Mouse (Mus musculus): ENCODE data around the gene Mrpl38.

Gene Mrpl38

DNA sequence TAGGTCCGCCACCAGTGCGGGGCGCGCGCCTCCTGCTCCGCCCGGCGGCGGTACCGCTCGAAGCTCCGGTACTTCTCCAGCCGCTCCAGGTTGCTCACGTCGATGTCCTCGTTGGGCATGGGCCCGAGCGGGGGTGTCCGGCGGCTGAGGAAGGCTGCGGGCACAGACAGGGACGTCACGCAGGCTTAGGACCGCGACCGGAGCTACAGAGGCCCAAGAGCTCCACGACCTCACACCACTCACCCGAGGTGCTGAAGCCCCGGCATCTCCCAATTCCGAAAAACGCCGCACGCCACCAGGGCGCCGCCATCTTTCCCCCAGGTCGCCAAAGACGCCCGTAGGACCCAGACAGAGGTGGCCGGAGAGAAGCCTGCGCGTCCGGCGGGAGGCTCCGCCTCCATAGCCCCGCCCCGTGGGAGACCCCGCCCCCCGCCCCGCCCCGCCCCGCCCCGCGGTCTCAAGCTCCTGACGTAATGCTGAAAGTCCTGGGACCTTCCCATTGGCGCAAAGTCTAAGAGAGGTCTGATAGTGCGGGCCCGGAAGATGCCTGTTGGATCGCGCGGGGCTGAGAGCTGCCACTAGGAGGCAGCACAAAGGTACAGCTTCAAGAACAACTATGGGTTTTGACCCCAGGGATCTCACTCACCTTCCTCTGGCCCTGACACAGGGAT lies at the start of gene Mrpl38:
Gene Mrpl38, minus strand, starts transcription at position 401 of the 671 bp plus-strand sequence.
- DNase-seq (ENCODE audit: low read depth, low spot score): peak; percentile 99

DNA sequence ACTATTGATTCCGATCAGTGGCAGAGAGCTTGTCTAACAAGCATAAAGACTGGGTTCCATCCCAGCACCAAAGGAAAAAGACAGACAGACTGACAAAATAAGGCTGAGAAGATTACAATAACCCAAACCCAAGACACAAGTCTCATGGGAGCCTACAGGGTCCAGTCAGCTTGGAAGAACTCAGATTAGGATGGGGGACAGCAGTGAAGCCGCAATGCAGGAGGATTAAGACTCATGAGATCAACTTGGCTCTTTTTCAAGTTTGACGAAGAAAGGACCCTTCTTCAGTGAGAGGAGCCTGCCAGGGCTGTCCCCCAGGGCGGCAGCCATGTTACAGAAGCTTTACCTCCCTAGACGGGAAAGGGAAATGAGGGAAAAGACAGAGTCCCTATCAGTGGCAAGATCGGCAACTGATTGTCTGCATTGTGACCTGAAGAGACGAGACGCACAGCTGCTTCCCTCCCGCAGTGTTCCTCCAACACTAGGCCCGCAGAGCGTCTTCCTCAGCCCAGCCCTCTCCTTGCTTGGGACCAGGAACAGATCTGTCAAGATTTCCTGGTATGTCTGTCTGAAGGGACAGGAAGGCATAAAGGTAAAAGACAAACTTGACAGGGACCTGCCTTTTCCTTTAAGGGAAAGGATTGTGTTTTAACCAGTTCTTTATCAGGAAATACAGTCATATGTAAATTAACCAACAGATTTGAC lies 48.7 kb upstream of the Mrpl38 start:
- DNase-seq (ENCODE audit: low read depth, low spot score): peak; percentile 84

DNA sequence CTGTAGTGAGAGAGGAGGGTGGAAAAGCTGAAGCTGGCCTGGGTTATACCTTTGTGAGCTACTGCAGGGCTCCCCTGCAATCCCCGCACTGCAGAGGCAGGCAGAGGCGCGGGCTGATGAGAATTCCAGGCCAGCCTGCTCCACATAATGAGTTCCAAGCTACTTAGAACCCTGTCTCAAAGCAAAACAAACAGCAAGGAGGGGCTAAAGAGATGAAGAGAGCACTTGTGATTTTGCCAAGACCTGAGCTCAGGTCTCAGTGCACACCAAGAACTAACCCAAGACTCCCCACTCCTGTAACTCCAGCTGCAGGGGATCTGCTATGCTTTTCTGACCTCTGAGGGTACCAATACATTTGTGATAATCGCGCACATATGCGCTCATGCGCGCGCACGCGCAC lies 47.7 kb upstream of the Mrpl38 start:
- no peak for DNase-seq (ENCODE audit: low read depth, low spot score)

DNA sequence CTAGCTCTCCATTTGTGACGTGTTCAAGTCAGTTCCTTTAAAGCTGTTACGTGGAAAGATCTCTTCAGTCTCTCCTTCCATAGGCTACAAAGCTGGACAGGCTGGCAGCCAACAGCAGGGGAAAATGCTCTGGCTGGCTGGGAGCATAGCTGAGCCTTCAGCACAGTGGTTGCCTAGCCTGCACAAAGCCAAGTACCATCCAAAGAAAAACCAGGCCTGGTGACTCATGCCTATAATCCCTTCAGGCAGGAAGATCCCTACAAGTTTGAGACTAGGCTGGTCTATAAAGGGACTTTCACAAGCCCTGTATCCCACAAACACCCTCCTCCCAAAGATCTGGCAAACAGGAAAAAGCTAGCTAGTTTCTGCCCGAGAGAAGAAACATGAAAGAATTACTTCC lies 47.2 kb upstream of the Mrpl38 start:
- no peak for DNase-seq (ENCODE audit: low read depth, low spot score)

DNA sequence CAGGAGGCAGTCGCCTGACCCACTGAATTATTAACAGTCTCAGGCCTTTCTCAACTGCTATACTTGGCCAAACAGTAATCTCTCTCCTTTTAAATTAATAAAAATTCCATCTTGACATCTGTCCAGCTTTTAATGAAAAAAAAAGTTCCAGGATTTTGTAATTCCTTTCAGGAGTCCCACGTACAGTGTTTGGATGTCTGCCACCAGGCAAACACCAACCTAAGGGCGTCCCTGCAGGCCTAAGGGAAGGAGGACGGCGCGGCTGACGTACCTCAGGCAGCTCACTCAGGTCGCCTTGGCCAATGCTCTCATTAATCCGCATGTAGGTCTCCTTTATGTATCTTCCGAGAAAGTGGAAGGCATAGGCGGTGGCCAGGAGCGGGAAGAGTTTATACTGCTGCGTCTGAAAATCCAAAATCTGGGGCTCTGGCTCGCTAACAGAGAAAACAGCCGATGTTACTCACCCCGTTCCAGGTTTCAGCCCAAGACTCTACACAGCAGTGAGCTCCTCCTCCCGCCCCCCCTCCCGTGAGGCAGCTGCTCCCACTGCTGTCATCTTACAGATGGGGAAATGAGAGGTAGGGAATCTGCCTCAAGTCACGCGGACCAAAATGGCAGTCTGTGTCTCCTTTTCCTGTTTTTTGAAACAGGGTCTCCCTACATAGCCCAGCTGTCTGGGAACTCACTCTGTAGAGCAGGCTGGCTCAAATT lies 39.9 kb upstream of the Mrpl38 start:
- no peak for DNase-seq (ENCODE audit: low read depth, low spot score)

DNA sequence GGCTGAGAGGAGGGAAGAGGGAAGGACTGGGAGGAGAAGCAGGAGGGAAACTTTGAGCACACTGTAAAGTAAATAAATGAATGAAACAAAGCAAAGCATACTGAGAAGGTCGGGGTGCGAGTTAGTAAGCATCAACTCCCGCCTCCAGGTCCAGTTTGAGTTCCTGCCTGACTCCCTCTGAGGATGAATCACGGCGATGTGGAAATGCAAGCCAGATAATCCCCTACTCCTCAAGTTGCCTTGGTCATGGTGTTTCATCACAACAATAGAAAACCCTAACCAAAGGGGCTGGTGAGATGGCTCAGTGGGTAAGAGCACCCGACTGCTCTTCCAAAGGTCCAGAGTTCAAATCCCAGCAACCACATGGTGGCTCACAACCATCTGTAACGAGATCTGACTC lies 37.3 kb upstream of the Mrpl38 start:
- no peak for DNase-seq (ENCODE audit: low read depth, low spot score)

DNA sequence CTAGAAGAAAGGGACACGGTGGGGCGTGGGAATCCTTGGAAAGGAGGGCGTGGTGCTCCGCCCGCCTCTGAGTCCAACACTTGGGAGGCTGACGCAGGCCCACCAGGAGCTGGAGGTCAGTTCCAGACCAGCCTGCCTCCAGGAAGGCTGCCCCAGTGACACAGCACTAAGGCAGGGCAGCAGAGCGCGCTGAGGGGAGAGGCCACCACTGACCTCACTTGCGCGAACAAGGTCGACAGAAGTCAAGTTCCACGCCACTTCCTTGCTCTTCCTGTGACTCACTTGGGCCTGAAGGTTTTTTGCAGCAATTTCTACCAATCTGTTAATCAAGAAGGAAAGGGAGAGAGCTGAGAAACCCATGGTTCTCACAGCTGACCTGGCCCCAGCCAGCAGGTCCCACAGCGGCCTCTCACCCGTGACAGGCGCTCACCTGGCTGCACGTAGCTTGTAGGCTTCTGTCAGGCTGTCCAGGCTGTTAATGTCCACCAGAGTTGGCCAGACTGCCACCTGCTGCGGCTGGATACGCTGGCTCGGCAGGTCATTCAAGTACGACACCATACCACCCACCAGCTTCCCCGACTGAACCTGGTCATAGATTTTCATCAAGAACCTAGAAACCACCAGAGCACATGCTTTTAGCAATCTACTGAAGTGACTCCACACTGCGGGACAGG lies 36.2 kb upstream of the Mrpl38 start:
- no peak for DNase-seq (ENCODE audit: low read depth, low spot score)

DNA sequence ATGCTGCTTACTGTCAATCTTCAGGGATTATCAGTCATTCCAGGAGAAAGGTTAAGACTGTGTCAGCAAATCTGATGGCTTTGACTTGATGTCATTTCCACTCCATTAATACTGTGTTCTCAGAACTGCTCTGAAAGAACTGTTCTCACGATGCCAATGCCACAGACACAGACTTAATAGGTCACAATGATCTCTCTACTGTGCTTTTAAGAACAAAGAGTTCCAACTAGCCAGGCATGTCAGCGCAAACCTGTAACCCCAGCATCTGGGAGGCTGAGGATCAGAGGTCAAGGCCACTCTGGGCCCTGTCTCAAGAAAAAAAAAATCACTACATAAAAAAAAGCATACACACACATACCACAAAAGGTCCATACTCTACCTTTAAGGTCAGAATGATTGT lies 33.3 kb upstream of the Mrpl38 start:
- DNase-seq (ENCODE audit: low read depth, low spot score): no peak

DNA sequence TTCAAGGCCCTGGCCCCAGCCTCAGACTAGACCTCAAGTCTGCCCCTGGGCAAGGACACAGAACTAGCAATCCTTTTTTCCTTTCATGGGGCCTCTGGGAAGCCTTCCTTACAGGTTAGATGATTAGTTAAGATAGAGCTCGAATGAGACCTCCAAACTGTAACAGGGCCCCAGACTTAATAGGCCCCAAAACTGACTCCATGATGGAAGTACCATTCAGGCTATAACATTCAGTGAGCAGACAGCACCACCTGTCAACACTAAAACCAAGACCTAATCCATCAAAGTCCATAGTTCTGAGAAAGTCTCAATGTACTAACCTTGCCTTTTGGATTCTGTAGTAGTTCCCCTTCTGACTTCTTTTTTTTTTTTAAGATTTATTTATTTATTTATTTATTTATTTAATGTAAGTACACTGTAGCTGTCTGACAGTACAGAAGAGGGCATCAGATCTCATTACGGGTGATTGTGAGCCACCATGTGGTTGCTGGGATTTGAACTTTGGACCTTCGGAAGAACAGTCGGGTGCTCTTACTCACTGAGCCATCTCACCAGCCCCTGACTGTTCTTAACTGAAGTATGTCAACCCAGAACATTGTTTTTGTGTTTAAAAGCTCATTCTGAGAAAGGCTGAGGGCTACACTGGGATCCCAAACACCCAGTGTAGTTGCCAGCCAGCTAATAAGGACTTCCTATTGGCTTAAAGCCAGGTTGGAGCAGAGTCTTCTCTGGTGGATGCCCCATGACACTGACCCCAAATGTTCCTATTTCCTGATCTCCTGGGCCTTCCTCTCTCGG lies 31.5 kb upstream of the Mrpl38 start:
- no peak for DNase-seq (ENCODE audit: low read depth, low spot score)

DNA sequence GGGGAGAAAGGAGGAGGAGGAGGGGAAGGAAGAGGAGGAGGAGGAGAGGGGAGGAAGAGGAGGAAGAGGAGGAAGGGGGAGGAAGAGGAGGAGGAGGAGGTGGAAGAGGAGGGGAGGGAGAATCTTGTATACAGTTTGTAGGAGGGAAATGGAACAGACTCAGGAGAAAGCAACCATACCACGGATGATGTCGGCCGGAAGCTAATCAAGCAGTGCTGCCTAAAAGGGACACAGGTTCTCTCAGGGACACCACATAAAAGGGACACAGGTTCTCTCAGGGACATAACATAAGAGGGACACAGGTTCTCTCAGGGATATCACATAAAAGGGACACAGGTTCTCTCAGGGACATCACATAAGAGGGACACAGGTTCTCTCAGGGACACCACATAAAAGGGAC lies 30.5 kb upstream of the Mrpl38 start:
- no peak for DNase-seq (ENCODE audit: low read depth, low spot score)

DNA sequence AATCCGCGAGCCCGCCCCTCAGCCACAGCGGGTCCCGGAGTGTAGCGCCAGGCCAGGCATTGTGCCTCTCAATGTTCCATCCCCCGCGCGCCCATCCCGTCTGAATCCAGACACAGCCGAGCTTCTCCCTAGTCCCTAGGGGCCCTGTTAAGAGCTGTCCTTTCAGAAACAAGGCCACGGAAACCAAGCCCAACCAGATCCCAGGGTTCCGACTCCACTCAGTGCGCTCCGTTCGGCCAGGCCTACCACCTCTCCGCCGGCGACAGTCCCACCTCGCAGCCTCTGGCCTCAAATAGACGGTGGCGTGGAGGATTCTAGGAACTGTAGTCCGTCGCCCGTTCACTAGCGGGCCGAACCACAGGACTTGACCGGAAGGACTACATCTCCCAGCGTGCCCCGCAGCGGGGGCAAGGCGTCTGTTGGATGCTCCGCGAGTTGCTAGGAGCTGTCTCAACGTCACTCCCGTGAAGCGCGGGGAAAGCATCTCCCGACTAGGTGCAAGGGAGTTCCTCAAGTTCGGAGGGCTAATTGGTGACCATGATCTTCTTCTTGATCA lies 29.3 kb upstream of the Mrpl38 start, which contains the start of gene Fbf1:
Gene Fbf1, minus strand, starts transcription at position 283 of the 556 bp plus-strand sequence.
- DNase-seq (ENCODE audit: low read depth, low spot score): peak; percentile 98

DNA sequence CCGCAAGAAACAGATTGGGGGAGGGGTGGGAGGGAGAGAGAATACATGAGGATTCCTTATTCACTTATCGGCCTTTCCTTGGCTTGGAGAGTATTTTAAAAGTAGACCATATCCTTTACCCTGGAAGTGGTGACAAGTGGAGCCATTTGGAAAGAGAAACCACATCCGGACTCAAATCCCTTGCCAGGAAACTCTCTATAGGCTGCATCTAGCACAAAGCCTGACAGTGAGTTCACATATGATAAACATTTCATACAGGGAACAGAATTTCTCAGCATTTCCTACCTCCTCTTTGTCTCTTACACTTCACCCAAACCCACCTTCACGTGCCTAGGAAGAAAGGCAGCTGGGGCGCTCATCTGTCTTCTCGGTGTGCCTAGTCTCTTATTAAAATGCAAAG lies 28.6 kb upstream of the Mrpl38 start:
- no peak for DNase-seq (ENCODE audit: low read depth, low spot score)

DNA sequence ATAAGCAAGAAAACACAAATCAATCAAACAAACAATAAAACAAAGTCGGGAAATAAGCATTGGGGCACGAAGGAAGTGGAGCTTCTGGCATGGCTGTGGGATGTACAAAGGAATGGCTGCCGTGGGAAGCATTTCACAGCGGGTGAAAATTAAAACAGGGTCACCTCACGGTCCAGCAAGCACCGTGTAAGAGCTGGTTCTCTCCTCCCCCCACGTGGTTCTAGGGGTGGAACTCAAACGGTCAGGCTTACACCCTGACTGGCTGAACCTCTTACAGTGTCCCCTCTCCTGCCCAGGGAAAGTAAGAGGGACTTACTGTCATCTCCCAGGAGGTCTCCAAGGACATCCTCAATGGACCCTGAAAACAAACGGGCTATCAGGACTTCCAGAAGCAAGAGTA lies 24.3 kb upstream of the Mrpl38 start:
- DNase-seq (ENCODE audit: low read depth, low spot score): peak; percentile 39

DNA sequence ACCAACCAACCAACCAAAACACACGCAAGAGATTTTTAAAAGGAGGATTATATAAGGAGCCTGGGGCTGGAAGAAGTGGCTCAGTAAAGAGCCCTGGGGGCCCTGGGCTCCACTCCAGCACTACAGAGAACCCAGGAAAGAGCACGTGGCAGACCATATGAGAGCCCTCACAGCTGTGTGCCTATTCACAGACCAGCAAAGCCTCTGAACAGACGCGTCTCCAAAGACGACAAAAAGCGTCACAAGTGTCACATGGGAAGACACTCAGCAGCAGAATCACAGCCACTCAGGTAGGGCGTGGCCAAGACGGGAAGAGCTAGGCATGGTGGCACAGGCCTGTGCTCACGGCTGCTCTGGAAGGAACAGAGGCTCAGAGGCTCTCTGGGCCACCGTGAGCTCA lies 23.5 kb upstream of the Mrpl38 start:
- DNase-seq (ENCODE audit: low read depth, low spot score): no peak

DNA sequence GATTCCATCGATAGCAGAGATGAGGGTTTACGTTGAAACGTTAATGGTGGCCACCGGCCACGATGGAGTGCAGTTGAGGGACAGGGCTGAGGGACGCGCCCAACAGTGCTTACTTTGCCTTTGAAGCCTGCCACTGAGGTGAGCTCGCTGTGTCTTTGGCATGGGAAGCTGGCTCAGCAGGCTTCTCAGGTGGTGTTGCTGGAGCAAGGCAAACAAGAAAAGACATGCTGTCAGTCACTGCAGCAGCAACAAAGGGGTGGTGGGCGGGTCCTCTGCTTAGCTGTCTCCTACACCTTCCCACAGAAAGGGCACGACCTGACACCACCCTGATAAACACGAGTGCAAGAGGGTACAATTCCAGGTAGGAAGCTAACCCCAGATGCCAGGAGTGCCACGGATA lies 22.6 kb upstream of the Mrpl38 start:
- peak; percentile 32 for DNase-seq (ENCODE audit: low read depth, low spot score)

DNA sequence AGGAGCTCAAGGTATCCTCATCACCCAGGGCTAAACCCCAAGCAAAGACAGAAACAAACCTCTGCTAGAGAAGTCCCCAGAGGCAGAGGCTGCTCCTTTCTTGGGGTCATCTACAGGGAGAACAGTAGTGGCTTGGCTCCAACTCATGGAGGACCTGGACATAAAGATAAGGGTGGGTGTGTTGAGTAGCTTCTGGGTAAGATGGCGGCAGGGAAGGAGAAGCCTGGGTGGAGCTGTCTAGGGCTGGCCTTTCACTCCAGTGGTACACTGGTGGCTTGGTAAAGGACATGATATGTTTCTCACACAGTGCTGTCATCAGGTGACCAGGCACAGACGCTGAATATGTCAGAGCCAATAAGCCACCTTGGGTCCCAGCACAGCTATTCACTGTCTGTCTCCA lies 12.3 kb upstream of the Mrpl38 start:
- DNase-seq (ENCODE audit: low read depth, low spot score): no peak

DNA sequence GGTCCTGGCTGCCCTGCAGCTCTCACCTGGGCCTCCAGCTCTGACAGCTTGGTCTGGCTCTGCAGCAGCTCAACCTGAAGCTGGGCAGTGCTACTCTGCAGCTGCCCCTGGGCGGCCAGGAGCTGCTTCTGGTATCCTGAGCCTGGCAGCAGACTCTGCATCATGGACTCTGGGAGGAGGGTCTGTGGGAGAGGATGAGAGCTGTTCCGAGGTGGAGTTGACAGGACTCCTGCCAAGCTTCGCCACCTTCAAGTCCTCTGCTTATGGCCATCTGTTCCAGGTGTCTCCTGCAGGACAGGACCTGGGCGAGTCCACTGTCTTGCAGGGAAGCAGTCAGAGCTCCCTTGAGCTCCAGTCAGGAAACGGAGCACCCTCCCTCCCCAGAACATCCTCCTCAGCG lies 10.7 kb upstream of the Mrpl38 start:
- DNase-seq (ENCODE audit: low read depth, low spot score): no peak

DNA sequence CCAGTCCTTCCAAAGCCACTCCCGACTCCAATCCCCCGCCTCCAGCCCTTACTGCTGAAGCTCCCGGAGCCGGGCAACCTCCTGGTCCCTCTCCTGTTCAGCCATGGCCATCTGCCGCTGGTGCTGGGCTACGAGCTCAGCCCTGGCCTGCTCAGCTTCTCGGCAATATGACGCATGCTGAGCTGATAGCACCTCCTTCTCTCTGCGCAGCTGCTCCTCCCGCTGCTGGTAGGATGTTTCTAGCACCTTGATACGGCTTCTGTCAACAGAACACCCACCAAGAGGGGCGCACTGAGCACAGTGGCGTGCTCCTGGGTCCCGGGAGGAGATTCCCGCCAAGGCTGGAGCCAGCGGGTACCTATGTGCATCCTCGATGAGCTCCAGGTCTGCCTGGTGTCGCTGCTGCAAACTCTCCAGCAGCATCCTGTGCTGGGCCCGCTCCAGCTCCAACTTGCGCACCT lies 10.1 kb upstream of the Mrpl38 start:
- no peak for DNase-seq (ENCODE audit: low read depth, low spot score)

DNA sequence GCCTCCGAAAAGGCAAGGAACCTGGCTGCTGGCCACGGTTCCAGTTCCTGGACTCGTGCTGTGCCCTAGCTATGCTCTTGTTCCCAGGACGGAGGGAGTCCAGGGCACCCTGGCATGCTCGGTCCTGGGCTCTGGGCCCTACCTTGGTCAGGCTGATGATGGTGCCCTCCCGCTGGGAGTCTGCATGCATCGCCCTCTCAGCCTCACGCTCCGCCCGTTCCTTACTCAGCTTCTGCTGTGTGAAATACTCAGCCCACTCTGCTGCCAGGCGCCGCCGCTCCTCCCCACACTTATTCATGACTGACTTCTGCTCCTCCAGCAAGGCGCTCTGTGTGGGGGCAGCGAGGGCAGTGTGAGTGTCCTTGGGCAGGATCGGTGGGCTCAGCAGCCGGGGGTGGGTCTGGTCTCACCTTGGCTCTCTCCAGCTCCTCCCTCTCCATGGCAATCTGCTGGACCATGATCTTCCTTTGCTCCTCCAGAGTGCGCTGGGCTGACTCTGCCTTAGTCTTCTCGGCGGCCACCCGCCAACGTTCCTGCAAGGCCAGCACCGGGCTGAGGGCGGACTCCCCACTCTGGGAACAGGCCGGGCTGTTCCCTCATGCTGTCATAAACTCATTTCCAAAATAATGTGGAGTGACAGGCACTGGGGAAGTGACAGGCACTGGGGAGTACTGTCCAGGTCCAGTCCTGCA lies 7.8 kb upstream of the Mrpl38 start:
- no peak for DNase-seq (ENCODE audit: low read depth, low spot score)
